Mouse (Mus musculus) limb, embryonic 12.5 days (tissue): ENCODE data around the gene Sema6b. TPM values are rescaled to one million over a fixed set of nuclear protein-coding genes. Genes with fewer than 3 reads are reported as not detected.
"Not testable (repeated sequence)": the region's sequence is repeated elsewhere in the genome, so short reads cannot be mapped to it uniquely, and the experiment has no call there.

Source experiments
- ATAC-seq: fragments of 200-750 bp; cut with Nextera tagmentation; 2 replicates; pipeline ENCODE4 v1.8.0; 2017; ENCODE audit warnings: low read depth, moderate TSS enrichment; ENCODE audit not compliant: insufficient number of reproducible peaks, insufficient read depth, low FRiP score, low TSS enrichment
- H3K27ac ChIP-seq: fragments of 300-500 bp; sonication (generic); 2 replicates; pipeline ENCODE4 v1.5.1; 2016; ENCODE audit warnings: mild to moderate bottlenecking, moderate library complexity
- H3K27me3 ChIP-seq: fragments of 300-500 bp; sonication (generic); 2 replicates; pipeline ENCODE4 v1.6.1; 2016; ENCODE audit warnings: mild to moderate bottlenecking, moderate library complexity
- H3K36me3 ChIP-seq: fragments of 300-500 bp; sonication (generic); 2 replicates; pipeline ENCODE4 v1.6.1; 2016; ENCODE audit warnings: mild to moderate bottlenecking, moderate library complexity
- H3K4me1 ChIP-seq: fragments of 300-500 bp; sonication (generic); replicated peaks from 2 replicates; pipeline ENCODE4 v1.6.1; 2016
- H3K4me2 ChIP-seq: fragments of 300-500 bp; sonication (generic); 2 replicates; pipeline ENCODE4 v1.6.1; 2016; ENCODE audit warnings: mild to moderate bottlenecking, moderate library complexity
- H3K4me3 ChIP-seq: fragments of 300-500 bp; sonication (generic); replicated peaks from 2 replicates; pipeline ENCODE4 v1.5.1; 2016; ENCODE audit warnings: mild to moderate bottlenecking
- H3K9ac ChIP-seq: fragments of 300-500 bp; sonication (generic); replicated peaks from 2 replicates; pipeline ENCODE4 v1.6.1; 2016; ENCODE audit warnings: mild to moderate bottlenecking, moderate library complexity
- H3K9me3 ChIP-seq: fragments of 300-500 bp; sonication (generic); 2 replicates; pipeline ENCODE4 v1.6.1; 2016; ENCODE audit warnings: mild to moderate bottlenecking, moderate library complexity
- WGBS: fragments of 180-500 bp; shearing (Covaris S2); methylation state at CpG from one replicate; pipeline ENCODE4 v1.1.7; 2016; 5-methylcytosine and 5-hydroxymethylcytosine counted together
- polyA plus RNA-seq: library from polyadenylated mRNA; unstranded; fragments of >200 nt; fragmentation: Nextera tagmentation; extraction: Ambion mirVana; gene quantifications from 2 replicates; pipeline ENCODE4 v1.2.1, GENCODE M21; 2016

Gene Sema6b
- polyA plus RNA-seq, 1 experiment from 2014 or later, result 3.1 TPM

- ATAC-seq, result no peak
- no peak overlapping the region for H3K4me3 ChIP-seq
- H3K27me3 ChIP-seq, result peaks cover 58% of the 10 kb centered on the region
These were observed 23.9 kb downstream of the Sema6b start for GRCm38 (mm10) chr17:56116193-56116592.

DNA sequence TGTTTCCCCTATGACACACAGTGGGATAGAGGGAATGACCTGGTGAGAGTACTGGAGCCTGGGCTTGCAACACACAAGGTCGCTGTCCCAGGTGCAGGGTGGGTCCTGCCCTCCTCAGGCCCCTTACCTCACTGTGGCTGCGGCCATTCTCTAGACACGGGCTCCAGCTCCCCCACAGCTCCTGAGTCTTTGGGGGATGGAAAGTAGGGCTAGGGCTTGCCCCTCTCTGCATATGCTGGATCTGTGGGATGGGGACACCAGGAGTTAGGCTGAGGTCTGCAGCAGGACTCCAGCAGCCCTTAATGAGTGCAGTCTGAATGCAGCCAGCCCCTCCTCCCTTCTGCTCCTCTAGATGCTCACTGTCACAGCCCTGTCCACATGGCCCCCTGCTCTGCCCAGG lies 27.4 kb downstream of the Sema6b start:
- Histone ChIP-seq H3K36me3 (peaks cover 9% of the 10 kb centered on the region; the same call in 1 of the 2 replicates), H3K4me3 (no peak overlapping the region), H3K27me3 (peaks cover 25% of the 10 kb centered on the region), H3K4me2 (no peak overlapping the region), H3K4me1 (peaks cover 8% of the 10 kb centered on the region), H3K9me3 (no peaks in the 10 kb centered on the region), H3K9ac (no peak overlapping the region), H3K27ac (no peak overlapping the region)
- ATAC-seq, result no peak
- 67% methylated on average over 3 of the region's 3 CpGs for WGBS

More at GRCm38 (mm10) chr17:56116193-56116592, 23.9 kb downstream of the Sema6b start:
- H3K36me3 ChIP-seq, result no peaks in the 10 kb centered on the region
- H3K9ac ChIP-seq, result no peak overlapping the region
- no peak overlapping the region for H3K27ac ChIP-seq
- H3K4me1 ChIP-seq, result peaks cover 19% of the 10 kb centered on the region
- 78% methylated on average over 10 of the region's 10 CpGs for whole genome bisulfite sequencing
- H3K4me2 ChIP-seq, result no peak overlapping the region
- no peaks in the 10 kb centered on the region for H3K9me3 ChIP-seq

- WGBS, result 48% methylated on average over 5 of the region's 5 CpGs
- Histone ChIP-seq H3K36me3 (peaks cover 9% of the 10 kb centered on the region; the same call in 1 of the 2 replicates), H3K4me2 (no peak overlapping the region), H3K9me3 (no peaks in the 10 kb centered on the region), H3K9ac (no peak overlapping the region), H3K4me3 (no peak overlapping the region), H3K27ac (no peak overlapping the region), H3K4me1 (0 out of 2 replicates have a peak, but pooled peaks cover under 1% of the 10 kb centered on the region), H3K27me3 (peaks cover 16% of the 10 kb centered on the region)
- ATAC-seq, result peak; percentile 3; the same call in 1 of the 2 replicates
These were observed 28.3 kb downstream of the Sema6b start for GRCm38 (mm10) chr17:56111864-56112263.

GRCm38 (mm10) chr17:56111021-56111420 lies 29.1 kb downstream of the Sema6b start:
- no peak for ATAC-seq
- Histone ChIP-seq H3K4me2 (no peak overlapping the region), H3K9me3 (no peaks in the 10 kb centered on the region), H3K27ac (no peak overlapping the region), H3K27me3 (peaks cover 8% of the 10 kb centered on the region), H3K9ac (no peak overlapping the region), H3K4me3 (no peak overlapping the region), H3K36me3 (peaks cover 9% of the 10 kb centered on the region; the same call in 1 of the 2 replicates), H3K4me1 (no peaks in the 10 kb centered on the region)
- 75% methylated on average over 1 of the region's 1 CpGs for WGBS

DNA sequence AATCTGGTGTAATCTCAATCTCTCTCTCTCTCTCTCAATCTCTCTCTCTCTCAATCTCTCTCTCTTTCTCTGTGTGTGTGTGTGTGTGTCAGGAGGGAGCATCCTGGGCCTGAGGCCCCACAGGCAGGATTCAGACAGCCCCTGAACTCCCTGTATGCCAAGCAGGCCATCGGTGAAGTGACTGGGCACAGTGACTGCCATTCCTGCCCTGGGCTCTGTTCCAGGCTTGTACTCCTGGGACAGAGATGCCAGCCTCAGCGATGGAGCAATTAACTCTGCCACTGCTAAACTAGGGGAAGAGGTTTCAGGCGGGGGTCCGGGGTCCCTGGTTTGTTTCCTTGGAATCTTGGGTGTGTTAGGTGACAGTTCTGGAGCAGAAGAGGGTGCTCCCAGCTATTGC lies 29.6 kb downstream of the Sema6b start:
- Histone ChIP-seq H3K4me3 (no peak overlapping the region), H3K27me3 (peaks cover 4% of the 10 kb centered on the region; the same call in 1 of the 2 replicates), H3K4me1 (no peaks in the 10 kb centered on the region), H3K9ac (no peak overlapping the region), H3K9me3 (no peaks in the 10 kb centered on the region), H3K36me3 (peaks cover 9% of the 10 kb centered on the region; the same call in 1 of the 2 replicates), H3K27ac (no peak overlapping the region), H3K4me2 (no peak overlapping the region)
- no peak for ATAC-seq
- WGBS, result 75% methylated on average over 4 of the region's 4 CpGs

DNA sequence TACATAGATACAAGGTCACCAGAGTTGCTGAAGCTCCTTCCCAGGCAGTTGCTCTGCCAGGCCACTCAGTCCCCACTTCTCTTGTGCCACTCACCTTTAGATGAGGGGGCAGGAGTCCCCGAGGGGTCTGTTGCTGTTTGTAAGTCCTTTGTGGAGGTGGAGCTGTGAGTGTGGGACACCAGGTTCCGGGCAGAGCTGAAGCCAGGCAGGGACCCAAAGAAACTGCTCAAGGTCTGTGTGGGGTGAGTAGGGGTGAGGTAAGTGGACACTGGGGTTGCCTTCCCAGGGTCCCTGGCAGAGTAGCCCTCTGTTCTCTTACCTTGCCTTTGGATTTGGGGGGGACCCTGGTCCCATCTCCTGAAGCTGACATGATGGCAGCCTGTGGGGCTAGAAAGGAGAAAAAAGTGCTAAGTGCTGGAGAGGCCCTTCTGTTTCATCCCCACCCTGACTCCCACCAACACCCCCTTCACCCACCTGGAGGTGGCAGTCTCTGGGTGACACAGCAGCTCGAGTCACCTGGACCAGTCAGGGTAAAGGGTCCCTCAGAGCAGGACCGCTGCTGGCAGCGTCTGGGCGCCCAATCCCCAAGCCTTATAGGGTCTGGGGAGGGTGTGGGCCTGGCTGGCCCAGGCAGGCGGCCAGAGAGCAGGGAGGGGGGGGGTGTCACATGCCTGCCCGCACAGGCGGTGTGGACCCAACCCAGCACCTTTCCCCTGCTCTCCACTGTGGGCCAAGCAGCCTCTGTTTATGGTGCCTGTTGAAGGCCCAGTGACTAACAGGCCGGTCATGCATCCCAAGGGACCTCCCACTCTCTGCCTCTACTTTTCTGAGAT lies 30.7 kb downstream of the Sema6b start, which contains the start of gene Plin4:
Gene Plin4, minus strand, starts transcription at position 585 of the 833 bp plus-strand sequence.
- H3K4me1 ChIP-seq, result no peaks in the 10 kb centered on the region
- no peak within 1 kb of the TSS for H3K4me2 ChIP-seq
- no peak for ATAC-seq
- no peak within 1 kb of the TSS for H3K4me3 ChIP-seq
- H3K27ac ChIP-seq, result no peak within 1 kb of the TSS
- H3K36me3 ChIP-seq, result peaks cover 9% of the 10 kb centered on the region; the same call in 1 of the 2 replicates
- 53% methylated on average over 10 of the region's 10 CpGs for WGBS
- no peaks in the 10 kb centered on the region for H3K9me3 ChIP-seq
- no peaks in the 10 kb centered on the region for H3K27me3 ChIP-seq
- no peak within 1 kb of the TSS for H3K9ac ChIP-seq

GRCm38 (mm10) chr17:56108334-56109044 lies 31.7 kb downstream of the Sema6b start:
- Histone ChIP-seq H3K4me3 (no peak overlapping the region), H3K27ac (no peak overlapping the region), H3K4me2 (no peak overlapping the region), H3K9ac (no peak overlapping the region), H3K36me3 (peaks cover 16% of the 10 kb centered on the region), H3K27me3 (no peaks in the 10 kb centered on the region), H3K9me3 (no peaks in the 10 kb centered on the region), H3K4me1 (no peaks in the 10 kb centered on the region)
- 84% methylated on average over 6 of the region's 6 CpGs for WGBS
- ATAC-seq, result no peak

- Histone ChIP-seq H3K36me3 (peaks cover 23% of the 10 kb centered on the region), H3K9ac (no peak overlapping the region), H3K27ac (no peak overlapping the region), H3K4me2 (no peak overlapping the region), H3K9me3 (no peaks in the 10 kb centered on the region), H3K4me1 (no peaks in the 10 kb centered on the region), H3K27me3 (no peaks in the 10 kb centered on the region), H3K4me3 (no peak overlapping the region)
- no peak for ATAC-seq
- WGBS, result 54% methylated on average over 2 of the region's 2 CpGs
These were observed 32.4 kb downstream of the Sema6b start for GRCm38 (mm10) chr17:56107736-56108135.

- no peak overlapping the region for H3K4me3 ChIP-seq
- no peaks in the 10 kb centered on the region for H3K27me3 ChIP-seq
- no peaks in the 10 kb centered on the region for H3K9me3 ChIP-seq
- ATAC-seq, result no peak
- peaks cover 31% of the 10 kb centered on the region for H3K36me3 ChIP-seq
- no peak overlapping the region for H3K27ac ChIP-seq
- 62% methylated on average over 4 of the region's 4 CpGs for WGBS
- no peak overlapping the region for H3K9ac ChIP-seq
- no peak overlapping the region for H3K4me2 ChIP-seq
- no peaks in the 10 kb centered on the region for H3K4me1 ChIP-seq
These were observed 33.2 kb downstream of the Sema6b start for GRCm38 (mm10) chr17:56106981-56107380.

DNA sequence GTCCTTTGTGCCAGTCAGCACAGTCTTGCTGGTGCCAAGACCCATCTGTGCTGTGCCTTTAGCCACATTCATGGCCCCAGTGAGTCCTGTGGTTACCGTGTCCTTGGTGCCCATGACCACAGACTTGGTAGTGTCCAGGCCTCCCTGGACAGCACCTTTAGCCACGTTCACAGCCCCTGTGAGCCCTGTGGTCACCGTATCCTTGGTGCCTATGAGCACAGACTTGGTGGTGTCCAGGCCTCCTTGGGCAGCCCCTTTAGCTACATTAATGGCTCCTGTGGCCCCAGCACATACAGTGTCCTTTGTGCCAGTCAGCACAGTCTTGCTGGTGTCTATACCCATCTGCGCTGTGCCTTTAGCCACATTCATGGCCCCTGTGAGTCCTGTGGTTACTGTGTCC lies 33.7 kb downstream of the Sema6b start:
- H3K9me3 ChIP-seq, ATAC-seq, H3K4me1 ChIP-seq, H3K4me2 ChIP-seq, H3K4me3 ChIP-seq, H3K27me3 ChIP-seq, H3K9ac ChIP-seq, H3K27ac ChIP-seq: not testable (repeated sequence)
- 93% methylated on average over 4 of the region's 4 CpGs for WGBS
- peaks cover 36% of the 10 kb centered on the region for H3K36me3 ChIP-seq

DNA sequence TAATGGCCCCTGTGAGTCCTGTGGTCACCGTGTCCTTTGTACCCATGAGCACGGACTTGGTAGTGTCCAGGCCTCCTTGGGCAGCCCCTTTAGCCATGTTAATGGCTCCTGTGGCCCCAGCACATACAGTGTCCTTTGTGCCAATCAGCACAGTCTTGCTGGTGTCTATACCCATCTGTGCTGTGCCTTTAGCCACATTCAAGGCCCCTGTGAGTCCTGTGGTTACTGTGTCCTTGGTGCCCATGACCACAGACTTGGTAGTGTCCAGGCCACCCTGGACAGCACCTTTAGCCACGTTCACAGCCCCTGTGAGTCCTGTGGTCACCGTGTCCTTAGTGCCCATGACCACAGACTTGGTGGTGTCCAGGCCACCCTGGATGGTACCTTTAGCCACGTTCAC lies 35.3 kb downstream of the Sema6b start:
- 94% methylated on average over 4 of the region's 5 CpGs for WGBS
- H3K9me3 ChIP-seq, H3K27ac ChIP-seq, H3K4me2 ChIP-seq, H3K4me1 ChIP-seq, H3K9ac ChIP-seq, H3K27me3 ChIP-seq, H3K4me3 ChIP-seq, ATAC-seq: not testable (repeated sequence)
- peaks cover 51% of the 10 kb centered on the region for H3K36me3 ChIP-seq
